Mouse (Mus musculus) E14TG2a.4 (cell line): ENCODE measurements around the gene Fam13a.

Source experiments
- H3K27me3 ChIP-seq: 2 replicates; pipeline ENCODE4 v1.6.1; 2014; ENCODE audit warnings: low read length, control low read depth; ENCODE audit not compliant: insufficient read depth
- H3K36me3 ChIP-seq: 2 replicates; pipeline ENCODE4 v1.6.1; 2014; ENCODE audit warnings: low read length, control low read depth; ENCODE audit not compliant: insufficient read depth
- H3K4me1 ChIP-seq: replicated peaks from 2 replicates; pipeline ENCODE4 v1.6.1; 2014; ENCODE audit warnings: low read depth, low read length, control low read depth
- H3K4me3 ChIP-seq: replicated peaks from 2 replicates; pipeline ENCODE4 v1.5.1; 2014; ENCODE audit warnings: mild to moderate bottlenecking, low read length
- H3K9me3 ChIP-seq: 2 replicates; pipeline ENCODE4 v1.6.1; 2014; ENCODE audit warnings: low read length, control low read depth
- CTCF ChIP-seq: conservative IDR thresholded peaks from 2 replicates; pipeline ENCODE4 v1.5.1; 2014; ENCODE audit warnings: low read length
- NANOG ChIP-seq: IDR thresholded peaks from 2 replicates; pipeline ENCODE4 v1.6.1; 2014; ENCODE audit warnings: borderline replicate concordance, low read length, mixed read lengths
- POU5F1 ChIP-seq: IDR thresholded peaks from 2 replicates; pipeline ENCODE4 v1.6.1; 2014; ENCODE audit warnings: low read length, borderline replicate concordance

The Fam13a gene

GRCm38 (mm10) chr6:59016336-59016832 lies 8.0 kb downstream of the Fam13a start:
- H3K4me1 ChIP-seq = no peaks in the 10 kb centered on the region
- no peaks in the 10 kb centered on the region for H3K27me3 ChIP-seq
- H3K36me3 ChIP-seq = no peaks in the 10 kb centered on the region
- H3K9me3 ChIP-seq = no peaks in the 10 kb centered on the region
- no peak overlapping the region for H3K4me3 ChIP-seq
- TF ChIP-seq CTCF = no peak
- no peak for TF ChIP-seq POU5F1
- TF ChIP-seq NANOG = no peak

GRCm38 (mm10) chr6:59014760-59015159 lies 9.6 kb downstream of the Fam13a start:
- TF ChIP-seq POU5F1 (no peak), CTCF (no peak), NANOG (no peak)
- no peaks in the 10 kb centered on the region for H3K4me1 ChIP-seq
- H3K9me3 ChIP-seq = no peaks in the 10 kb centered on the region
- no peaks in the 10 kb centered on the region for H3K36me3 ChIP-seq
- H3K4me3 ChIP-seq = no peak overlapping the region
- H3K27me3 ChIP-seq = no peaks in the 10 kb centered on the region

GRCm38 (mm10) chr6:59014088-59014759 lies 10.1 kb downstream of the Fam13a start:
- H3K27me3 ChIP-seq = no peaks in the 10 kb centered on the region
- H3K36me3 ChIP-seq = no peaks in the 10 kb centered on the region
- TF ChIP-seq NANOG = no peak
- TF ChIP-seq POU5F1 = no peak
- TF ChIP-seq CTCF = no peak
- H3K4me3 ChIP-seq = no peak overlapping the region
- no peaks in the 10 kb centered on the region for H3K4me1 ChIP-seq
- H3K9me3 ChIP-seq = no peaks in the 10 kb centered on the region

GRCm38 (mm10) chr6:59010792-59011191 lies 13.6 kb downstream of the Fam13a start:
- Histone ChIP-seq H3K36me3 (no peaks in the 10 kb centered on the region), H3K27me3 (no peaks in the 10 kb centered on the region), H3K9me3 (no peaks in the 10 kb centered on the region), H3K4me1 (no peaks in the 10 kb centered on the region), H3K4me3 (no peak overlapping the region)
- TF ChIP-seq NANOG (no peak), CTCF (no peak), POU5F1 (no peak)

- Histone ChIP-seq H3K4me3 (no peak overlapping the region), H3K27me3 (no peaks in the 10 kb centered on the region), H3K36me3 (no peaks in the 10 kb centered on the region), H3K9me3 (no peaks in the 10 kb centered on the region), H3K4me1 (no peaks in the 10 kb centered on the region)
- TF ChIP-seq NANOG (no peak), CTCF (no peak), POU5F1 (no peak)
Observed at GRCm38 (mm10) chr6:59004630-59005029, 19.7 kb downstream of the Fam13a start.

- Histone ChIP-seq H3K27me3 (no peaks in the 10 kb centered on the region), H3K9me3 (no peaks in the 10 kb centered on the region), H3K4me3 (no peak overlapping the region), H3K4me1 (no peaks in the 10 kb centered on the region), H3K36me3 (no peaks in the 10 kb centered on the region)
- TF ChIP-seq CTCF = no peak
- no peak for TF ChIP-seq POU5F1
- no peak for TF ChIP-seq NANOG
Observed at GRCm38 (mm10) chr6:58999044-58999453, 25.3 kb downstream of the Fam13a start.

GRCm38 (mm10) chr6:58998528-58998927 lies 25.8 kb downstream of the Fam13a start:
- Histone ChIP-seq H3K9me3 (no peaks in the 10 kb centered on the region), H3K27me3 (no peaks in the 10 kb centered on the region), H3K4me1 (no peaks in the 10 kb centered on the region), H3K4me3 (no peak overlapping the region), H3K36me3 (no peaks in the 10 kb centered on the region)
- TF ChIP-seq CTCF (no peak), POU5F1 (no peak), NANOG (no peak)

GRCm38 (mm10) chr6:58989149-58989548 lies 35.2 kb downstream of the Fam13a start:
- H3K27me3 ChIP-seq = no peaks in the 10 kb centered on the region
- H3K4me1 ChIP-seq = no peaks in the 10 kb centered on the region
- TF ChIP-seq NANOG = no peak
- no peaks in the 10 kb centered on the region for H3K9me3 ChIP-seq
- no peak overlapping the region for H3K4me3 ChIP-seq
- H3K36me3 ChIP-seq = no peaks in the 10 kb centered on the region

- TF ChIP-seq NANOG (no peak), CTCF (no peak), POU5F1 (no peak)
Observed at GRCm38 (mm10) chr6:58988706-58989105, 35.6 kb downstream of the Fam13a start.

More at GRCm38 (mm10) chr6:58988706-58989105, 35.6 kb downstream of the Fam13a start:
- Histone ChIP-seq H3K4me3 (no peak overlapping the region), H3K36me3 (no peaks in the 10 kb centered on the region), H3K27me3 (no peaks in the 10 kb centered on the region), H3K4me1 (no peaks in the 10 kb centered on the region), H3K9me3 (no peaks in the 10 kb centered on the region)
